Mouse (Mus musculus) megakaryocyte, embryonic 14.5 days (primary cell): ENCODE data around the gene Pdk2. TPM values are rescaled to one million over a fixed set of nuclear protein-coding genes. Genes with fewer than 3 reads are reported as not detected.

Source experiments
- H3K27me3 ChIP-seq: replicated peaks from 2 replicates; pipeline ENCODE3; 2012; ENCODE audit warnings: inconsistent platforms
- H3K36me3 ChIP-seq: replicated peaks from 2 replicates; pipeline ENCODE3; 2012; ENCODE audit warnings: low read length, inconsistent platforms, mixed read lengths
- H3K4me1 ChIP-seq: 2 replicates; pipeline ENCODE4 v1.6.1; 2012; ENCODE audit warnings: inconsistent platforms
- H3K4me3 ChIP-seq: replicated peaks from 2 replicates; pipeline ENCODE3; 2012; ENCODE audit warnings: moderate library complexity, mild to moderate bottlenecking, inconsistent platforms
- H3K9me3 ChIP-seq: 2 replicates; pipeline ENCODE4 v1.6.1; 2012; ENCODE audit warnings: inconsistent platforms
- FLI1 ChIP-seq: IDR thresholded peaks from 2 replicates; pipeline ENCODE4 v1.6.1; 2012; ENCODE audit warnings: low read length, inconsistent platforms, mixed read lengths
- GATA1 ChIP-seq: IDR thresholded peaks from 3 replicates; pipeline ENCODE4 v1.6.1; 2012; ENCODE audit warnings: mixed read lengths, low read length, inconsistent platforms, borderline replicate concordance
- polyA plus RNA-seq: library from polyadenylated mRNA; stranded (reverse); fragments of >175 nt; gene quantifications from 2 replicates; pipeline ENCODE4 v1.2.3, GENCODE M21; 2012; ENCODE audit warnings: low replicate concordance; ENCODE audit not compliant: insufficient read depth

The Pdk2 gene
- polyA plus RNA-seq, 1 experiment, result 38.6 TPM

DNA sequence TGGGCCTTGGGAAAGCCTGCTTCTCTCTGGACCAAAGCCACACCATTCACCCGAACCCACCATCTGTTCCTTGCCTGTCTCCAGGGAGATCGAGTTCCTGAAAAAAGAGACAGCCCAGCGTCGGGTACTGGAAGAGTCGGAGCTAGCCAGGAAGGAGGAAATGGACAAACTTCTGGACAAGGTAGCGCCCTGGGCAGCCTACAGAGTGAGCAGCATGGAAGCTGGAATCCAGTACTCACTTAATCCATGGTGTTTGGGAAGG lies 36.3 kb downstream of the Pdk2 start:
- H3K36me3 ChIP-seq, result peaks cover 73% of the 10 kb centered on the region
- H3K4me3 ChIP-seq, result no peak overlapping the region
- H3K27me3 ChIP-seq, result no peaks in the 10 kb centered on the region
- H3K9me3 ChIP-seq, result no peaks in the 10 kb centered on the region
- no peak for TF ChIP-seq FLI1
- TF ChIP-seq GATA1, result no peak
- H3K4me1 ChIP-seq, result peaks cover 97% of the 10 kb centered on the region

- peaks cover 78% of the 10 kb centered on the region for H3K36me3 ChIP-seq
These were observed 36.8 kb downstream of the Pdk2 start for GRCm38 (mm10) chr11:95004136-95004936.

DNA sequence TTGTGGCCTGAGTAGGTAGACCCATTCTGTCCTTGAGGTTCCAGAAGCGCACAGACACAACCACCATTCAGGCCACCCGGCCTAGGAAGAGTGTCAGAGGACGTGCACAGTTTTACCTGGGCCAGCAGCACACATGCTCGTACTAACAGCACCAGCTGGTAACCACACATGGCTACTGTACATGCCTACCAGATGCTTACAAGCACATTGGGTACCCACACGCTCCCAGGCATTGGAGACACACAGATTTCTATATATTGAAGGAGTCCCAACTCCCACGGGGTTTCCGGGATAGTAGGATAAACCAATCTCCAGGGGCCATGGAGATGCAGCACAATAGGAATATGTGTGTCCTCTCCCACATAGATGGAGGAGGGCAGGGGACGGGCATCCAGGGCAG lies 38.4 kb downstream of the Pdk2 start:
- no peak for TF ChIP-seq FLI1
- TF ChIP-seq GATA1, result no peak
- Histone ChIP-seq H3K36me3 (peaks cover 90% of the 10 kb centered on the region), H3K27me3 (no peaks in the 10 kb centered on the region), H3K9me3 (no peaks in the 10 kb centered on the region), H3K4me3 (peak overlapping the region; percentile 2), H3K4me1 (peaks cover 100% of the 10 kb centered on the region)

More at GRCm38 (mm10) chr11:95004136-95004936, 36.8 kb downstream of the Pdk2 start:
- TF ChIP-seq GATA1, result no peak
- no peak for TF ChIP-seq FLI1
- Histone ChIP-seq H3K4me3 (peak overlapping the region; percentile 59), H3K9me3 (no peaks in the 10 kb centered on the region), H3K27me3 (no peaks in the 10 kb centered on the region), H3K4me1 (peaks cover 100% of the 10 kb centered on the region)

GRCm38 (mm10) chr11:95001584-95002347 lies 39.4 kb downstream of the Pdk2 start:
- no peaks in the 10 kb centered on the region for H3K9me3 ChIP-seq
- TF ChIP-seq GATA1 (no peak), FLI1 (no peak)
- H3K4me1 ChIP-seq, result peaks cover 100% of the 10 kb centered on the region
- H3K27me3 ChIP-seq, result no peaks in the 10 kb centered on the region
- peak overlapping the region; percentile 47 for H3K4me3 ChIP-seq
- peaks cover 96% of the 10 kb centered on the region for H3K36me3 ChIP-seq

DNA sequence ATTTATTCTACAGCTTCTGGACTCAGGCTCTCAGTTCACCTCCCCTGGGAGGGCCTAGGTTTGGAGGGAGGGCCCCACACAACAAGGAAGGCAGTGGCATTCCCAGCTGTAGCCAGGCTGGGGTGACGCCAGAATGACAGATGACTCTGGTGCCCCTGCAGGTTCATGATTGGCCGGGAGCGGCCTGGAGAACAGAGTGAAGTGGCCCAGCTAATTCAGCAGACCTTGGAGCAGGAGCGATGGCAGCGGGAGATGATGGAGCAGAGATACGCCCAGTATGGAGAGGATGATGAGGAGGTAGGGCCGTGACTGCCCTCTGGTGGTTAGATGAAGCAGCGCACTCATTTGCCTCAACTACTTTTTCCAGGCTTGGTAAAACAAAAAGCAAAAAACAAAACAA lies 40.1 kb downstream of the Pdk2 start:
- no peaks in the 10 kb centered on the region for H3K27me3 ChIP-seq
- TF ChIP-seq FLI1, result no peak
- 0 out of 3 replicates have a peak, but pooled peaks have one; percentile 50 for TF ChIP-seq GATA1
- no peaks in the 10 kb centered on the region for H3K9me3 ChIP-seq
- H3K36me3 ChIP-seq, result peaks cover 100% of the 10 kb centered on the region
- H3K4me1 ChIP-seq, result peaks cover 100% of the 10 kb centered on the region
- peak overlapping the region; percentile 85 for H3K4me3 ChIP-seq

DNA sequence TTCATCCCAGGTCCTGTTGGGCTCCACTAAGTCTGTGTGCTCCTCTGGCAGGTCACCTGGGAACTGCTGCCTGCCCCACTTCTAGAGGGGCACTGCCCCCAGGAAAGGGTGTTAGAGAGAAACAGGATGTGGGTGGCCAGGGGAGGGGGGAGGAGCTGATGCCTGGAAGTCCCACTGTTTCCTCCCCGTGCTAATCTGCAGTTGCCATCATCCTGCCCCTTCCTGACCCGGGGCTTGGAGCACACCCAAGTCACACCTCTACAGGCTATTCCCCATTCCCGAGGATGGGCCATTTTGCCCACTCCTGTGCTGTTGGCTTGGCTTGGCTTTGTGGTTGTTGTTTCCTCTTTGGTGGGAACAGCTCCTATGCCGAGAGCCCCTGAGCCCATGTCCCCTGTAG lies 40.6 kb downstream of the Pdk2 start:
- no peak for TF ChIP-seq GATA1
- TF ChIP-seq FLI1, result no peak
- Histone ChIP-seq H3K27me3 (no peaks in the 10 kb centered on the region), H3K4me1 (peaks cover 100% of the 10 kb centered on the region), H3K36me3 (peaks cover 100% of the 10 kb centered on the region), H3K9me3 (no peaks in the 10 kb centered on the region), H3K4me3 (peak overlapping the region; percentile 85)

- Histone ChIP-seq H3K9me3 (no peaks in the 10 kb centered on the region), H3K4me1 (peaks cover 100% of the 10 kb centered on the region), H3K36me3 (peaks cover 100% of the 10 kb centered on the region), H3K4me3 (peak overlapping the region; percentile 85), H3K27me3 (no peaks in the 10 kb centered on the region)
- TF ChIP-seq GATA1 (no peak), FLI1 (no peak)
These were observed 41.0 kb downstream of the Pdk2 start for GRCm38 (mm10) chr11:95000128-95000527.

GRCm38 (mm10) chr11:94998041-94998531 lies 43.1 kb downstream of the Pdk2 start:
- Histone ChIP-seq H3K4me1 (peaks cover 100% of the 10 kb centered on the region), H3K9me3 (no peaks in the 10 kb centered on the region), H3K27me3 (no peaks in the 10 kb centered on the region), H3K4me3 (peak overlapping the region; percentile 60), H3K36me3 (peaks cover 100% of the 10 kb centered on the region)
- TF ChIP-seq FLI1, result no peak
- no peak for TF ChIP-seq GATA1

DNA sequence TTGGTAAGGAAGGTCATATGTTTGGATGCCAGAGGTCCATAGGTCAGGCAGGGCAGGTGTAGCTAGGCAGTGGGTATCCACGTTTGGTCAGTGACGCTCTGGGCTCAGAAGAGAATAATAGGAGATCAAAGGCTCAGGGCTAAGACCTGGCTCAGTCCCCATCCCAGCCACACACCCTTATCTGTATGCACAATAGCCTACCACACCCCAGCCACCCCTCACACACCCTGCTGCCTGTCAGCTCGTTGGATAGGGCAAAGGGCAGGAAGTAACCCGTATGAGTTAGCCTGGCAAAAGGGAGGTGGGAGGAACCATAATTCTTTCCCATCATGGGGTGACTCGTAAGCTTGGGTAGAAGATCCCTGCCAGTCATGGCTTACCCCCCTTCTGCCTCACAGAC lies 43.6 kb downstream of the Pdk2 start:
- TF ChIP-seq GATA1 (0 out of 3 replicates have a peak, but pooled peaks have one; percentile 14), FLI1 (no peak)
- H3K4me1 ChIP-seq, result peaks cover 97% of the 10 kb centered on the region
- H3K4me3 ChIP-seq, result peak overlapping the region; percentile 60
- no peaks in the 10 kb centered on the region for H3K27me3 ChIP-seq
- peaks cover 99% of the 10 kb centered on the region for H3K36me3 ChIP-seq
- H3K9me3 ChIP-seq, result no peaks in the 10 kb centered on the region

- TF ChIP-seq GATA1 (no peak), FLI1 (no peak)
- peaks cover 98% of the 10 kb centered on the region for H3K36me3 ChIP-seq
- H3K4me3 ChIP-seq, result peak overlapping the region; percentile 99
- H3K27me3 ChIP-seq, result no peaks in the 10 kb centered on the region
- no peaks in the 10 kb centered on the region for H3K9me3 ChIP-seq
- H3K4me1 ChIP-seq, result peaks cover 91% of the 10 kb centered on the region
These were observed 44.2 kb downstream of the Pdk2 start for GRCm38 (mm10) chr11:94996984-94997383.
